Mouse (Mus musculus) lung, embryonic 15.5 days (tissue): ENCODE data around the gene Sept14. TPM values are rescaled to one million over a fixed set of nuclear protein-coding genes. Genes with fewer than 3 reads are reported as not detected.

Source experiments
- ATAC-seq: fragments of 200-750 bp; cut with Nextera tagmentation; 2 replicates; pipeline ENCODE4 v1.8.0; 2017; ENCODE audit warnings: moderate number of reproducible peaks, borderline replicate concordance; ENCODE audit not compliant: low FRiP score, low TSS enrichment; ENCODE audit errors: extremely low read depth
- H3K27ac ChIP-seq: fragments of 300-500 bp; sonication (generic); 2 replicates; pipeline ENCODE4 v1.5.1; 2015; ENCODE audit warnings: moderate library complexity, mild to moderate bottlenecking, inconsistent platforms
- H3K27me3 ChIP-seq: fragments of 300-500 bp; sonication (generic); 2 replicates; pipeline ENCODE4 v1.6.1; 2015; ENCODE audit warnings: inconsistent platforms
- H3K36me3 ChIP-seq: fragments of 300-500 bp; sonication (generic); 2 replicates; pipeline ENCODE4 v1.6.1; 2015; ENCODE audit warnings: inconsistent platforms
- H3K4me1 ChIP-seq: fragments of 300-500 bp; sonication (generic); 2 replicates; pipeline ENCODE4 v1.6.1; 2015; ENCODE audit warnings: inconsistent platforms
- H3K4me2 ChIP-seq: fragments of 300-500 bp; sonication (generic); 2 replicates; pipeline ENCODE4 v1.6.1; 2015; ENCODE audit warnings: inconsistent platforms, mild to moderate bottlenecking, moderate library complexity
- H3K4me3 ChIP-seq: fragments of 300-500 bp; sonication (generic); 2 replicates; pipeline ENCODE4 v1.5.1; 2015; ENCODE audit warnings: mild to moderate bottlenecking, inconsistent platforms
- H3K9ac ChIP-seq: fragments of 300-500 bp; sonication (generic); 2 replicates; pipeline ENCODE4 v1.6.1; 2015; ENCODE audit warnings: inconsistent platforms
- H3K9me3 ChIP-seq: fragments of 300-500 bp; sonication (generic); 2 replicates; pipeline ENCODE4 v1.6.1; 2016; ENCODE audit warnings: inconsistent platforms
- WGBS: fragments of 180-500 bp; shearing (Covaris S2); methylation state at CpG from one replicate; pipeline ENCODE4 v1.1.7; 2015; 5-methylcytosine and 5-hydroxymethylcytosine counted together
- polyA plus RNA-seq: library from polyadenylated mRNA; unstranded; fragments of >200 nt; fragmentation: Nextera tagmentation; extraction: Ambion mirVana; gene quantifications from 2 replicates; pipeline ENCODE4 v1.2.1, GENCODE M21; 2015

The Sept14 gene
- polyA plus RNA-seq, 1 experiment from 2014 or later = not detected

- no peaks in the 10 kb centered on the region for H3K9me3 ChIP-seq
- H3K4me1 ChIP-seq = peaks cover 13% of the 10 kb centered on the region
- no peak overlapping the region for H3K27ac ChIP-seq
- no peaks in the 10 kb centered on the region for H3K36me3 ChIP-seq
- H3K9ac ChIP-seq = no peak overlapping the region
- H3K27me3 ChIP-seq = no peaks in the 10 kb centered on the region
- no peak overlapping the region for H3K4me3 ChIP-seq
- ATAC-seq = no peak
- 94% methylated on average over 10 of the region's 10 CpGs for WGBS
- H3K4me2 ChIP-seq = no peak overlapping the region
Measured at GRCm38 (mm10) chr5:129666271-129666909, 41.9 kb downstream of the Sept14 start.

GRCm38 (mm10) chr5:129664090-129664489 lies 44.2 kb downstream of the Sept14 start:
- no peak for ATAC-seq
- Histone ChIP-seq H3K27ac (no peak overlapping the region), H3K36me3 (peaks cover 8% of the 10 kb centered on the region), H3K4me3 (no peak overlapping the region), H3K9ac (no peak overlapping the region), H3K27me3 (no peaks in the 10 kb centered on the region), H3K4me2 (no peak overlapping the region), H3K9me3 (no peaks in the 10 kb centered on the region), H3K4me1 (peaks cover 9% of the 10 kb centered on the region)
- whole genome bisulfite sequencing = 86% methylated on average over 5 of the region's 5 CpGs

GRCm38 (mm10) chr5:129657931-129658330 lies 50.4 kb downstream of the Sept14 start:
- no peak overlapping the region for H3K4me3 ChIP-seq
- H3K36me3 ChIP-seq = peaks cover 45% of the 10 kb centered on the region
- no peak overlapping the region for H3K27ac ChIP-seq
- 92% methylated on average over 15 of the region's 15 CpGs for WGBS
- H3K27me3 ChIP-seq = no peaks in the 10 kb centered on the region
- H3K9ac ChIP-seq = no peak overlapping the region
- ATAC-seq = no peak
- H3K4me1 ChIP-seq = no peaks in the 10 kb centered on the region
- H3K9me3 ChIP-seq = no peaks in the 10 kb centered on the region
- no peak overlapping the region for H3K4me2 ChIP-seq

- 91% methylated on average over 10 of the region's 10 CpGs for WGBS
- no peaks in the 10 kb centered on the region for H3K27me3 ChIP-seq
- peaks cover 45% of the 10 kb centered on the region for H3K36me3 ChIP-seq
- H3K9ac ChIP-seq = no peak overlapping the region
- H3K27ac ChIP-seq = no peak overlapping the region
- no peaks in the 10 kb centered on the region for H3K4me1 ChIP-seq
- H3K4me3 ChIP-seq = no peak overlapping the region
- no peak for ATAC-seq
- H3K4me2 ChIP-seq = no peak overlapping the region
- no peaks in the 10 kb centered on the region for H3K9me3 ChIP-seq
Measured at GRCm38 (mm10) chr5:129657016-129657415, 51.3 kb downstream of the Sept14 start.

GRCm38 (mm10) chr5:129650858-129651257 lies 57.5 kb downstream of the Sept14 start:
- H3K36me3 ChIP-seq = peaks cover 5% of the 10 kb centered on the region
- no peak overlapping the region for H3K9ac ChIP-seq
- H3K27ac ChIP-seq = no peak overlapping the region
- no peaks in the 10 kb centered on the region for H3K4me1 ChIP-seq
- no peak for ATAC-seq
- no peak overlapping the region for H3K4me2 ChIP-seq
- no peaks in the 10 kb centered on the region for H3K27me3 ChIP-seq
- H3K4me3 ChIP-seq = no peak overlapping the region
- no peaks in the 10 kb centered on the region for H3K9me3 ChIP-seq
- 90% methylated on average over 5 of the region's 5 CpGs for WGBS

Other genes starting within 250 kb of the Sept14 start
- 38.4 and 42.8 TPM in 2 replicates for gene Sfswap, start 207.3 kb downstream of the Sept14 start, polyA plus RNA-seq
- gene Mmp17, start 124.3 kb downstream of the Sept14 start, polyA plus RNA-seq = 2.0 TPM in 2 replicates
- 4.1 and 4.7 TPM in 2 replicates for gene Zfp11, start 38.4 kb downstream of the Sept14 start, polyA plus RNA-seq
- 183 and 186 TPM in 2 replicates for gene Mrps17, start 7.0 kb upstream of the Sept14 start, polyA plus RNA-seq
- 91.9 and 95.3 TPM in 2 replicates for gene Nipsnap2, start 16.6 kb upstream of the Sept14 start, polyA plus RNA-seq
- 30.4 and 31.9 TPM in 2 replicates for gene Psph, start 78.9 kb upstream of the Sept14 start, polyA plus RNA-seq
- 42.9 and 48.3 TPM in 2 replicates for gene Sumf2, start 138.5 kb upstream of the Sept14 start, polyA plus RNA-seq
- gene Chchd2, start 179.0 kb upstream of the Sept14 start, polyA plus RNA-seq = 847 and 887 TPM in 2 replicates
- 4.6 and 5.1 TPM in 2 replicates for gene Zbed5, start 187.2 kb upstream of the Sept14 start, polyA plus RNA-seq
- 0.21 and 0.24 TPM in 2 replicates for gene Phkg1, start 190.0 kb upstream of the Sept14 start, polyA plus RNA-seq
- gene Nupr1l, start 200.0 kb upstream of the Sept14 start, polyA plus RNA-seq = 2.3 and 2.7 TPM in 2 replicates
- 24.8 and 27.2 TPM in 2 replicates for gene Vkorc1l1, start 233.5 kb upstream of the Sept14 start, polyA plus RNA-seq